Mouse (Mus musculus) liver, embryonic 14.5 days (tissue): ENCODE data around the gene Prr18.
A peak's percentile ranks its signal among the peaks of the same experiment; 100 is the strongest.

Experiments
- CTCF ChIP-seq: IDR thresholded peaks from 2 replicates; pipeline ENCODE4 v1.5.1; 2016; ENCODE audit warnings: antibody characterized with exemption, low read depth, control low read depth
- EP300 ChIP-seq: IDR thresholded peaks from 2 replicates; pipeline ENCODE4 v1.6.1; 2016; ENCODE audit warnings: antibody characterized with exemption, low read depth

GRCm38 (mm10) chr17:8305801-8306200 is 31.5 kb upstream of the Prr18 start:
- peak; percentile 55 for TF ChIP-seq CTCF
- TF ChIP-seq EP300: no peak
